Mouse (Mus musculus) hindbrain, postnatal 0 days (tissue): ENCODE results near the gene Supv3l1. TPM values are rescaled to one million over a fixed set of nuclear protein-coding genes. Genes with fewer than 3 reads are reported as not detected.

ENCODE experiments used
- ATAC-seq: fragments of 200-750 bp; cut with Nextera tagmentation; 2 replicates; pipeline ENCODE4 v1.8.0; 2017; ENCODE audit warnings: mild to moderate bottlenecking, moderate TSS enrichment, moderate library complexity
- DNase-seq: peaks from one replicate; pipeline ENCODE4 v3.0.0-alpha.2; 2015; ENCODE audit warnings: low spot score
- H3K27ac ChIP-seq: fragments of 300-500 bp; sonication (generic); 2 replicates; pipeline ENCODE4 v1.5.1; 2014; ENCODE audit warnings: mild to moderate bottlenecking
- H3K27me3 ChIP-seq: fragments of 300-500 bp; sonication (generic); 2 replicates; pipeline ENCODE4 v1.6.1; 2014; ENCODE audit warnings: low read length, mixed read lengths; ENCODE audit not compliant: insufficient read depth
- H3K36me3 ChIP-seq: fragments of 300-500 bp; sonication (generic); 2 replicates; pipeline ENCODE4 v1.6.1; 2014; ENCODE audit warnings: low read length, mixed read lengths; ENCODE audit not compliant: insufficient read depth
- H3K4me1 ChIP-seq: fragments of 300-500 bp; sonication (generic); 2 replicates; pipeline ENCODE4 v1.6.1; 2014; ENCODE audit warnings: antibody characterized with exemption, low read length, mixed read lengths; ENCODE audit not compliant: insufficient read depth
- H3K4me2 ChIP-seq: fragments of 300-500 bp; sonication (generic); 2 replicates; pipeline ENCODE4 v1.6.1; 2014; ENCODE audit warnings: low read depth, mild to moderate bottlenecking, low read length, moderate library complexity, mixed read lengths
- H3K4me3 ChIP-seq: fragments of 300-500 bp; sonication (generic); 2 replicates; pipeline ENCODE4 v1.5.1; 2014; ENCODE audit warnings: low read length
- H3K9ac ChIP-seq: fragments of 300-500 bp; sonication (generic); replicated peaks from 2 replicates; pipeline ENCODE4 v1.6.1; 2014; ENCODE audit warnings: mild to moderate bottlenecking, low read length, moderate library complexity, mixed read lengths
- H3K9me3 ChIP-seq: fragments of 300-500 bp; sonication (generic); 2 replicates; pipeline ENCODE4 v1.6.1; 2016; ENCODE audit warnings: low read length, mixed read lengths
- CTCF ChIP-seq: IDR thresholded peaks from 2 replicates; pipeline ENCODE4 v1.5.1; 2016; ENCODE audit warnings: antibody characterized with exemption, control low read depth, low read depth
- WGBS: fragments of 180-500 bp; shearing (Covaris S2); extraction: QIAGEN DNeasy Blood & Tissue Kit; methylation state at CpG from one replicate; pipeline ENCODE4 v1.1.7; 2014; 5-methylcytosine and 5-hydroxymethylcytosine counted together
- polyA plus RNA-seq: library from polyadenylated mRNA; unstranded; fragments of >200 nt; fragmentation: Nextera tagmentation; extraction: Ambion mirVana; gene quantifications from 2 replicates; pipeline ENCODE4 v1.2.1, GENCODE M21; 2015
- total RNA-seq: library from RNA; depleted of rRNA; stranded (reverse); fragments of >200 nt; gene quantifications from 2 replicates; pipeline ENCODE4 v1.2.3, GENCODE M21; 2014; rRNA removed

The Supv3l1 gene
- total and polyA plus RNA-seq, 2 experiments from 2014 or later = 15.8 to 24.8 TPM

DNA sequence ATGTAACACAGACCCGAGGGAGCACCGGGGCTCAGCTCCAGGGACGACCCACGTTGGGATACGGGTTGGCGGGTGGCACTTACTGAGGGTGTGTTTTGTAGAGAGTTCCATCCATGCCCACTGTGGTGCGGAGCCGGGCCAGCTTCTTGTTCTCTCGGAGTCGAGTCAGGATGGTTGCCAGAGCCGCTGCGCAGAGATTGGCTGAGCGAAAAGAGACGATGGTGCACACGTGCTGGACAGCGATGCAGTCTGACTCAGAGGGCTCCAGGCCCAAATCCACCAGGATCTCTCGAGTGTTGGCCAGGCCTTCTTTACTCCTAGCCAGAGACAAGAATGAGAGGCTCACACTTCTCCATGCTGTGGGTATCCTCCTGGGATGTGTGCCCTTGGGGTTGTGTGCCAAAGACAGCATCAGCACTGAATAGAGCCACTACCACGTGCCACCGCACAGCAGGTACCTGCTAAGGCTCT, 47.9 kb downstream of the Supv3l1 start:
- Histone ChIP-seq H3K4me2 (no peak overlapping the region), H3K4me3 (no peak overlapping the region), H3K27ac (no peak overlapping the region), H3K4me1 (no peaks in the 10 kb centered on the region), H3K9me3 (no peaks in the 10 kb centered on the region), H3K36me3 (no peaks in the 10 kb centered on the region), H3K27me3 (no peaks in the 10 kb centered on the region), H3K9ac (no peak overlapping the region)
- DNase-seq (peak; percentile 25), ATAC-seq (peak; percentile 77)
- no peak for TF ChIP-seq CTCF
- 73% methylated on average over 19 of the region's 19 CpGs for WGBS

DNA sequence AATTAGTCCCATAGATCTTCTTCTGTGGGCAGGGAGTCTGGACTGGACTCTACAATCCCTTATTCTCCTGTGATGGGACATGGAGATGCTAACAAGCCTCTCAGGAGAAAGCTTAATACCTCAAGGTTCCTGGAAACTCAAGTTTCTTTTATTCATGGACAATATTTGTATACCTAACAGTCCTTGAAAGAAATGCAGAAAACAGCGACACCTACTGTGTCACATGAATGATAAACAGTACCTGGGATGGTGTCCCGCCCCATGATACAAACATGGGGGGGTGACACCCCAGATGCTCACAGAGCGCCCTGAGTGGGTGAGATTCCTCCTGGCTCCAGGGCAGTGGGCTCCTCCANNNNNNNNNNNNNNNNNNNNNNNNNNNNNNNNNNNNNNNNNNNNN, 66.5 kb downstream of the Supv3l1 start:
- Histone ChIP-seq H3K9ac (no peak overlapping the region), H3K4me1 (no peaks in the 10 kb centered on the region), H3K27ac (no peak overlapping the region), H3K4me3 (no peak overlapping the region), H3K4me2 (no peak overlapping the region), H3K27me3 (no peaks in the 10 kb centered on the region), H3K36me3 (no peaks in the 10 kb centered on the region), H3K9me3 (no peaks in the 10 kb centered on the region)
- DNase-seq = no peak
- 79% methylated on average over 3 of the region's 3 CpGs for WGBS
- no peak for TF ChIP-seq CTCF
- ATAC-seq = no peak

DNA sequence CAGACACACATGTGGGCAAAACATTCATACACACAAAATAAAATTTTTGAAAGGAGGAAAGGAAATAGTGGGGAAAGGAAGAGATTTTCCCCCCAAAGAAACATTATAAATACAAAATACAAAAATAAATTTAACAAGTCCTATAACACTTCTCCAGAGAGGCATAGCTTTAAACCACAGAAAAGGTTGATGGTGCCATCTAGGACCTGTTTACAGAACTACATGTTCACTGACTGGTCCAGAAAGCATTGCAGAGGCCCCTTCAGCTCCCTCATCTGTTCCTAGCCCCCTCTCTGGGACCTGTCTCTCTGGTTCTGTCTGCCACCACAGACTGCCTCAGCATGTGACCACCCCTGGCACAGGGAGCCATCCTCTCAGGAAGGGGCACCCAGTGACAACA, 68.6 kb downstream of the Supv3l1 start:
- peak; percentile 41 for TF ChIP-seq CTCF
- Histone ChIP-seq H3K27me3 (no peaks in the 10 kb centered on the region), H3K4me1 (no peaks in the 10 kb centered on the region), H3K4me3 (no peak overlapping the region), H3K36me3 (no peaks in the 10 kb centered on the region), H3K4me2 (no peak overlapping the region), H3K27ac (no peak overlapping the region), H3K9ac (no peak overlapping the region), H3K9me3 (no peaks in the 10 kb centered on the region)
- DNase-seq (no peak), ATAC-seq (no peak)

DNA sequence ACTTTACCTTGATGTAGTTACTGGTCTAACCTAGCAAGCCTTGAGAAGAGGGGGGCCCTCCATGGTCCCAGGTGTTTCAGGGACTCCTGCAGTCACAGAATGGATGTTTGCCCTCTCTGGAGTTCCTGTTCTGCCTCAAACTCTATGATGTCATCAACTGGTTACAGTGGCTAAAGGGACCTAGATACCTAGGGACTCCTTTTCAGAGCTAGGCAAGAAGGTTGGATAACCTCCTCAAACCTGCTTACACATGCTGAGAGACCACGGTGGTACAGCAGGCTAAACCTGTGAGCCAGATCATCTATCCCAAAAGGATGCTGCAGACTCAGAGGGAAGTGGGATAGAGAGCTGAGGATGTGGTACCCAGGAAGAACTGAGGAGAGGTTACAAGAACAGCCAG, 69.7 kb downstream of the Supv3l1 start, which contains the start of gene Hk1:
Hk1 (minus strand) TSS at position 101 of the 400 bp plus-strand sequence.
- Histone ChIP-seq H3K9ac (no peak within 1 kb of the TSS), H3K9me3 (no peaks in the 10 kb centered on the region), H3K27me3 (no peaks in the 10 kb centered on the region), H3K27ac (no peak within 1 kb of the TSS), H3K4me3 (no peak within 1 kb of the TSS), H3K4me2 (no peak within 1 kb of the TSS), H3K36me3 (no peaks in the 10 kb centered on the region), H3K4me1 (no peaks in the 10 kb centered on the region)
- no peak for DNase-seq
- 81% methylated on average over 1 of the region's 1 CpGs for WGBS
- TF ChIP-seq CTCF = no peak
- ATAC-seq = no peak

Other genes starting within 250 kb of the Supv3l1 start
- gene Tspan15, start 218.5 kb downstream of the Supv3l1 start, total RNA-seq = 30.8 and 38.3 TPM in 2 replicates
- 20.4 and 21.4 TPM in 2 replicates for gene Tspan15, start 218.5 kb downstream of the Supv3l1 start, polyA plus RNA-seq
- gene Tacr2, start 197.3 kb downstream of the Supv3l1 start, total RNA-seq = not detected in 2 replicates
- 0.08 TPM in 2 replicates for gene Tacr2, start 197.3 kb downstream of the Supv3l1 start, polyA plus RNA-seq
- 87.7 and 99.6 TPM in 2 replicates for gene Hk1, start 69.8 kb downstream of the Supv3l1 start, total RNA-seq
- 140 and 144 TPM in 2 replicates for gene Hk1, start 69.8 kb downstream of the Supv3l1 start, polyA plus RNA-seq
- 2.1 and 2.5 TPM in 2 replicates for gene Hkdc1, start 27.2 kb downstream of the Supv3l1 start, total RNA-seq
- 0.82 and 1.1 TPM in 2 replicates for gene Hkdc1, start 27.2 kb downstream of the Supv3l1 start, polyA plus RNA-seq
- 1.9 and 2.4 TPM in 2 replicates for gene 4930507D05Rik, start 249 bp downstream of the Supv3l1 start, total RNA-seq
- gene 4930507D05Rik, start 249 bp downstream of the Supv3l1 start, polyA plus RNA-seq = 1.0 and 1.5 TPM in 2 replicates
- gene Vps26a, start 37.1 kb upstream of the Supv3l1 start, total RNA-seq = 21.6 and 21.8 TPM in 2 replicates
- 45.7 and 52.4 TPM in 2 replicates for gene Vps26a, start 37.1 kb upstream of the Supv3l1 start, polyA plus RNA-seq
- gene Srgn, start 77.7 kb upstream of the Supv3l1 start, total RNA-seq = 6.5 and 7.4 TPM in 2 replicates
- gene Srgn, start 77.7 kb upstream of the Supv3l1 start, polyA plus RNA-seq = 20.8 and 22.0 TPM in 2 replicates
- 78.2 and 99.3 TPM in 2 replicates for gene Kif1bp, start 128.7 kb upstream of the Supv3l1 start, total RNA-seq
- gene Kif1bp, start 128.7 kb upstream of the Supv3l1 start, polyA plus RNA-seq = 69.6 and 71.2 TPM in 2 replicates
- gene Ddx21, start 152.5 kb upstream of the Supv3l1 start, total RNA-seq = 15.8 and 20.5 TPM in 2 replicates
- gene Ddx21, start 152.5 kb upstream of the Supv3l1 start, polyA plus RNA-seq = 10.0 and 10.1 TPM in 2 replicates
- 27.5 and 34.8 TPM in 2 replicates for gene Ddx50, start 201.5 kb upstream of the Supv3l1 start, total RNA-seq
- 76.8 and 77.5 TPM in 2 replicates for gene Ddx50, start 201.5 kb upstream of the Supv3l1 start, polyA plus RNA-seq